Mouse (Mus musculus): ENCODE data around the gene Rab3c. TPM values are rescaled to one million over a fixed set of nuclear protein-coding genes. Genes with fewer than 3 reads are reported as not detected.
A peak's percentile ranks its signal among the peaks of the same experiment; 100 is the strongest.

Rab3c gene
- polyA plus RNA-seq, 1 experiment = not detected

- Histone ChIP-seq H3K9ac (ENCODE audit: low read depth, poor library complexity, severe bottlenecking) (0 out of 2 replicates have a peak overlapping the region, but pooled peaks have one; percentile 42), H3K4me3 (ENCODE audit: low read depth, low read length) (peak overlapping the region; percentile 69), H3K9me3 (replicated peaks; ENCODE audit: control insufficient read depth, insufficient read depth, low read length, poor library complexity, severe bottlenecking) (0 out of 2 replicates have a peak, but pooled peaks cover 3% of the 10 kb centered on the region), H3K36me3 (ENCODE audit: control insufficient read depth, insufficient read depth, low read length, poor library complexity, severe bottlenecking) (no peaks in the 10 kb centered on the region), H3K27ac (ENCODE audit: insufficient read depth, low read length) (no peak overlapping the region), H3K27me3 (ENCODE audit: control insufficient read depth, insufficient read depth, low read length, poor library complexity, severe bottlenecking) (0 out of 2 replicates have a peak, but pooled peaks cover 1% of the 10 kb centered on the region), H3K4me1 (ENCODE audit: control insufficient read depth, insufficient read depth, low read length) (no peaks in the 10 kb centered on the region)
- TF ChIP-seq POLR2A (IDR thresholded peaks at IDR 0.05; ENCODE audit: insufficient read depth, low read length) = no peak
- no peak for TF ChIP-seq CTCF (IDR thresholded peaks at IDR 0.05; ENCODE audit: low read depth, low read length)
- TF ChIP-seq EP300 (IDR thresholded peaks at IDR 0.05; ENCODE audit: insufficient read depth, low read depth, low read length) = no peak
Measured at GRCm38 (mm10) chr13:110280028-110280562, 701 bp downstream of the Rab3c start.

GRCm38 (mm10) chr13:110278976-110279736, 1.6 kb downstream of the Rab3c start:
- Histone ChIP-seq H3K27me3 (ENCODE audit: control insufficient read depth, insufficient read depth, low read length, poor library complexity, severe bottlenecking) (0 out of 2 replicates have a peak, but pooled peaks cover 1% of the 10 kb centered on the region), H3K9ac (ENCODE audit: low read depth, poor library complexity, severe bottlenecking) (no peak overlapping the region), H3K4me3 (ENCODE audit: low read depth, low read length) (no peak overlapping the region), H3K9me3 (replicated peaks; ENCODE audit: control insufficient read depth, insufficient read depth, low read length, poor library complexity, severe bottlenecking) (0 out of 2 replicates have a peak, but pooled peaks cover 3% of the 10 kb centered on the region), H3K27ac (ENCODE audit: insufficient read depth, low read length) (no peak overlapping the region), H3K4me1 (ENCODE audit: control insufficient read depth, insufficient read depth, low read length) (no peaks in the 10 kb centered on the region), H3K36me3 (ENCODE audit: control insufficient read depth, insufficient read depth, low read length, poor library complexity, severe bottlenecking) (no peaks in the 10 kb centered on the region)
- TF ChIP-seq CTCF (IDR thresholded peaks at IDR 0.05; ENCODE audit: low read depth, low read length) (no peak), POLR2A (IDR thresholded peaks at IDR 0.05; ENCODE audit: insufficient read depth, low read length) (no peak), EP300 (IDR thresholded peaks at IDR 0.05; ENCODE audit: insufficient read depth, low read depth, low read length) (no peak)

GRCm38 (mm10) chr13:110277709-110278108, 3.1 kb downstream of the Rab3c start:
- TF ChIP-seq CTCF (IDR thresholded peaks at IDR 0.05; ENCODE audit: low read depth, low read length) = no peak
- TF ChIP-seq POLR2A (IDR thresholded peaks at IDR 0.05; ENCODE audit: insufficient read depth, low read length) = no peak
- TF ChIP-seq EP300 (IDR thresholded peaks at IDR 0.05; ENCODE audit: insufficient read depth, low read depth, low read length) = no peak

DNA sequence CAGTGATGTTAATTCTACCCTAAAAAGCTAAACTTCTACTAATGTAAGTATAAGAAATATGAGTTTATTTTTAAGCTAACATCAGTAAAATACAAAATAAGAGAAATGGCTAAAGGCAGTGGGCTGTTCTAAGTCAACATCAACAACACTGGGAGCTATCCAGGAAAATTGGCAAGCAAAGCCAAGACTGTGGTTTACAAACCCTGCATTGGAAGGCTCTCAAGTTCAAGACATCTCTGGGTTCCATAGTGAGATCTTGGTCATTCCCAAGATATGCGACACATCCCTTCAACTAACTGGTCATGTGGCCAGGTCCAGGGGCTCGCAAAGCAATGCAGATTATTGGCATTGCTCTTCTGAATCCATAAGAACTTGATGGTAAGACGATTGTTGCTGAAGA, 5.3 kb downstream of the Rab3c start:
- H3K27me3 ChIP-seq (ENCODE audit: control insufficient read depth, insufficient read depth, low read length, poor library complexity, severe bottlenecking) = 0 out of 2 replicates have a peak, but pooled peaks cover 1% of the 10 kb centered on the region
- TF ChIP-seq CTCF (IDR thresholded peaks at IDR 0.05; ENCODE audit: low read depth, low read length) (no peak), EP300 (IDR thresholded peaks at IDR 0.05; ENCODE audit: insufficient read depth, low read depth, low read length) (no peak), POLR2A (IDR thresholded peaks at IDR 0.05; ENCODE audit: insufficient read depth, low read length) (no peak)

More at GRCm38 (mm10) chr13:110277709-110278108, 3.1 kb downstream of the Rab3c start:
- H3K4me3 ChIP-seq (ENCODE audit: low read depth, low read length) = no peak overlapping the region
- 0 out of 2 replicates have a peak, but pooled peaks cover 1% of the 10 kb centered on the region for H3K27me3 ChIP-seq (ENCODE audit: control insufficient read depth, insufficient read depth, low read length, poor library complexity, severe bottlenecking)
- H3K9me3 ChIP-seq (replicated peaks; ENCODE audit: control insufficient read depth, insufficient read depth, low read length, poor library complexity, severe bottlenecking) = 0 out of 2 replicates have a peak, but pooled peaks cover 3% of the 10 kb centered on the region
- no peaks in the 10 kb centered on the region for H3K4me1 ChIP-seq (ENCODE audit: control insufficient read depth, insufficient read depth, low read length)
- no peaks in the 10 kb centered on the region for H3K36me3 ChIP-seq (ENCODE audit: control insufficient read depth, insufficient read depth, low read length, poor library complexity, severe bottlenecking)
- no peak overlapping the region for H3K9ac ChIP-seq (ENCODE audit: low read depth, poor library complexity, severe bottlenecking)
- no peak overlapping the region for H3K27ac ChIP-seq (ENCODE audit: insufficient read depth, low read length)

DNA sequence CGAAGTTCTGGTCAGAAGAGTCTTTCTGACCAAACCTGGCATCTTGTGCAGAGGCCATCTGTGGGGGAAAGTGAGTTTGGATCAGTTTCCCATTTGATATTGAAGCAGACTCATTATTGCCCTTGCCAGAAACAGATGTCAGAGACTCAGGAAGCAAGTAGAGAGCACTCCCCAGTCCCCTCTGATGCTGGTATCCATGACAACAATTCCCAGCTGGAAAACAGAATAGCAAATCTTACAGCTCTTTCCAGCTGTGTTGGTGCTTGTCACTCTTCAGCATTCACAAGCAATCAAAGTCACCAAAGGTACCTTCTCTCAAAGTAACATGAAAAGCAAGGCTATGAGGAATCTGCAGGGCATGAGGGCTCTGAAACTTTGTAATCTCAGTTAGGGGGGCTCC, 20.1 kb downstream of the Rab3c start:
- H3K4me1 ChIP-seq (ENCODE audit: control insufficient read depth, insufficient read depth, low read length) = no peaks in the 10 kb centered on the region
- H3K9ac ChIP-seq (ENCODE audit: low read depth, poor library complexity, severe bottlenecking) = no peak overlapping the region
- H3K27me3 ChIP-seq (ENCODE audit: control insufficient read depth, insufficient read depth, low read length, poor library complexity, severe bottlenecking) = no peaks in the 10 kb centered on the region
- H3K9me3 ChIP-seq (replicated peaks; ENCODE audit: control insufficient read depth, insufficient read depth, low read length, poor library complexity, severe bottlenecking) = no peaks in the 10 kb centered on the region
- no peaks in the 10 kb centered on the region for H3K36me3 ChIP-seq (ENCODE audit: control insufficient read depth, insufficient read depth, low read length, poor library complexity, severe bottlenecking)
- no peak overlapping the region for H3K27ac ChIP-seq (ENCODE audit: insufficient read depth, low read length)
- no peak for TF ChIP-seq CTCF (IDR thresholded peaks at IDR 0.05; ENCODE audit: low read depth, low read length)
- TF ChIP-seq POLR2A (IDR thresholded peaks at IDR 0.05; ENCODE audit: insufficient read depth, low read length) = no peak
- no peak for TF ChIP-seq EP300 (IDR thresholded peaks at IDR 0.05; ENCODE audit: insufficient read depth, low read depth, low read length)
- no peak overlapping the region for H3K4me3 ChIP-seq (ENCODE audit: low read depth, low read length)

More for the DNA sequence above, 5.3 kb downstream of the Rab3c start:
- H3K36me3 ChIP-seq (ENCODE audit: control insufficient read depth, insufficient read depth, low read length, poor library complexity, severe bottlenecking) = no peaks in the 10 kb centered on the region
- H3K27ac ChIP-seq (ENCODE audit: insufficient read depth, low read length) = no peak overlapping the region
- H3K9me3 ChIP-seq (replicated peaks; ENCODE audit: control insufficient read depth, insufficient read depth, low read length, poor library complexity, severe bottlenecking) = no peaks in the 10 kb centered on the region
- H3K4me3 ChIP-seq (ENCODE audit: low read depth, low read length) = no peak overlapping the region
- H3K9ac ChIP-seq (ENCODE audit: low read depth, poor library complexity, severe bottlenecking) = no peak overlapping the region
- no peaks in the 10 kb centered on the region for H3K4me1 ChIP-seq (ENCODE audit: control insufficient read depth, insufficient read depth, low read length)

DNA sequence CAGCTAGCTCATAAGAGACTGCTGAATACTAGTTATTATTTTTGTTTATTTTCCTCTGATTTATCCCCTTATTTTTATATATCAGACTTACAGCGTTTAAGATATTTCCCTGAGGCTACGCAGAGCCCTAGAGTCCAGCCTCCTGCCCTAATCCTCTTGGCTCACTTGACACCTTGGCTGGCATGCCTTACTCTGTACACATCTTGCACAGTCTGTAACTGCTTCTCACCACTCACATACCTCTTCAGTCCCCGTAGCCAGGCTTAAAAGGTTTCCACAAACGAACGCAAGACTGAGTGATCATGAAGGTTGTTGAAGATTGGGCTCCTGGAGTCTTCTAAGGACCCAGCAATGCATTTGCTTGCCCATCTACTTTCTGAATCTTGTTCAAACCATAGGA, 29.3 kb downstream of the Rab3c start:
- TF ChIP-seq EP300 (IDR thresholded peaks at IDR 0.05; ENCODE audit: insufficient read depth, low read depth, low read length) (no peak), CTCF (IDR thresholded peaks at IDR 0.05; ENCODE audit: low read depth, low read length) (no peak), POLR2A (IDR thresholded peaks at IDR 0.05; ENCODE audit: insufficient read depth, low read length) (no peak)
- no peaks in the 10 kb centered on the region for H3K9me3 ChIP-seq (replicated peaks; ENCODE audit: control insufficient read depth, insufficient read depth, low read length, poor library complexity, severe bottlenecking)

More for the DNA sequence above, 29.3 kb downstream of the Rab3c start:
- Histone ChIP-seq H3K27ac (ENCODE audit: insufficient read depth, low read length) (no peak overlapping the region), H3K4me1 (ENCODE audit: control insufficient read depth, insufficient read depth, low read length) (no peaks in the 10 kb centered on the region), H3K36me3 (ENCODE audit: control insufficient read depth, insufficient read depth, low read length, poor library complexity, severe bottlenecking) (no peaks in the 10 kb centered on the region), H3K4me3 (ENCODE audit: low read depth, low read length) (no peak overlapping the region), H3K9ac (ENCODE audit: low read depth, poor library complexity, severe bottlenecking) (no peak overlapping the region), H3K27me3 (ENCODE audit: control insufficient read depth, insufficient read depth, low read length, poor library complexity, severe bottlenecking) (no peaks in the 10 kb centered on the region)

Measured in ES-Bruce4 (cell line).